Mouse (Mus musculus) embryo, embryonic 11.5 days (tissue): ENCODE data around the gene Nav2.
A peak's percentile ranks its signal among the peaks of the same experiment; 100 is the strongest.

Experiments
- DNase-seq: peaks from one replicate; pipeline ENCODE4 v3.0.0-alpha.2; 2012; ENCODE audit warnings: low read depth, low spot score

The Nav2 gene

DNA sequence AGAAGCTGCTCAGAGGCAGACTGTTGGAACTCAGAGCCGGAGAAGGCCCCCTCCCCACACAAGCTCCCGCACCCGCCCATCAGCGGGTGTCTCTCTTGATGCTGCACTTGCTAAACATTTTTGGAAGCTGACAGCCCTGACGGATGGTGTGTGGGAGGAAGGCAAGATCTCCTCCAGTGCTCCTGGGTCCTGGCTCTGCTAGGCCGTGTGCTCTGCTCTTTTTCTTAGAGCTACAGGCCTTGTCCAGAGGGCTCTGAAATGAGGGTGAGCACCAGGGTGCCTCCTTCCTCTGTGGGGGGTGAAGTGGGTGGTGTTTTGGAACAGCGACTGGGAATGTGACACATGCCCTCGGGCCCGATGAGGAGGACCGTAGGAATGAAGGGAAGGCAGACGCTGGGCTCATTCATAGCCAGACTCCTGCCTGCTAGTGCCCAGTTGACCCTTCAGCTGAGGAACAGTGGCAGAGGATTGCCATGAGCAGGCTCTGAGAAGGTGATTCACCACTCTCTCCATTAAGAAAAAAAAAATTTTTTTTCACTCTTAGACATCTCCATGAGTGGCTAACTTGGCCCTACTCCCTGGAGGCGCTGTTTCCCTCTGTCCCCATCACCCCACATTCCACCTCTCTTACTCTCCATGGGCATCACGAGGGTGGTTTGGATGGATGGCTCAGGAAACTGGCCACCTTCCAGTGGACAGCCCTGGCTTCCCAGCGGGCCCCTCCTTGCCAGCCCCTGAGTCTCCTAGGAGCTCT lies 340.0 kb downstream of the Nav2 start:
- DNase-seq, result no peak

DNA sequence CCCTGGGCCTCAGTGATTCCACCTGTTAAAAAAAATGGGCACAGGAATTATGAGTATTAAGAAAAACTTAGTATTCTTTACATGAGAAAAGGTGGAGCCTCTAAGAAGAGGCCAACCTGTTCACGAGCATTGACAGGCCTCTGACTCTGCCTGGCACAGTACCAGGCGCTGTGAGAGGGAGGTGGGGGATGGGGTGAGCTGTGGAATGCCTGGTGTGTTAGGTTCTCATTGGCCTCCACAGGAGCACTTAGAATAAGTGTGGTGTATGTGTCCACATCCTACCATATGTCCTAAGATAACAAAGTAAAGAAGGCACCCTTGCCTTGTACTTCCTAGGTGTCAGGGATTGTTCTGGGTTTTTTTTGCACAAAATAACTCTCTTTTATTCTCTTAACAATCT lies 340.9 kb downstream of the Nav2 start:
- no peak for DNase-seq

- peak; percentile 74 for DNase-seq
Observed at GRCm38 (mm10) chr7:49249996-49250395, 341.5 kb downstream of the Nav2 start.

GRCm38 (mm10) chr7:49250581-49251307 lies 342.2 kb downstream of the Nav2 start:
- DNase-seq, result no peak

DNA sequence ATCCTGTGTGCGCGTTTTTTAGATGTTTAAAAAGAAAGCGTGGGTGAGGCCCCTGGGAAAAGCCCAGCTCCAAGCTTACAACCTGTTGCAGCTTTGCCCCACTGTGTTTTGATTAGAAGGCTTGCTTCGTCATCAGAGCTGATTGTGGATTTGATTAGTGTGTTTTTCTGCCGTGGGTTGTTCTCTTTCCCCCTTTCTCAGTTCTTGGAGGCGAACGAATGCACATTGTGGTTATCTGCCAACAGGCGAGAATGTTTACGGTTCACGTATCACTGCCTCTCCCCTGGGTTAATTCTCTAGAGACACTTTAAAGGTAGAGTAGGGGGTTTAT lies 342.8 kb downstream of the Nav2 start:
- DNase-seq, result no peak

DNA sequence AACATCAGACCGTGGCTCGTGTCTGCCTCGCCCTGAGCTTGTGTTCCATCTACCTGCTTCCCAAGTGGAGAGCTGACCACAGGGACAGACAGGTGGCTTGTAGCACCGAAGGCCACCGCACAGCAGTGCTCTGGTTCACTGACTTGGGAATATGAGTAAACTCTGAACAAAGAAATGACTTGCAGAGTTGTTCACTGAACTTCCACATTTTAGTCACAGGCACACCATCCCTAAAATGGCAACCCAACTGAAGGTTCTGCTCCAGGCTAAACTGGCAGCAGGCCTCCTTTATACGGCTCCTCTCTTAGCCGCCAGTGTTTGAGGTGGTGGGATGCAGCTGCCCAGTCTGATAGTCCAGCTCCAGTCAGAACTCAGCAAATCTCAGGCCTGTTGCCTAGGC lies 343.9 kb downstream of the Nav2 start:
- no peak for DNase-seq

DNA sequence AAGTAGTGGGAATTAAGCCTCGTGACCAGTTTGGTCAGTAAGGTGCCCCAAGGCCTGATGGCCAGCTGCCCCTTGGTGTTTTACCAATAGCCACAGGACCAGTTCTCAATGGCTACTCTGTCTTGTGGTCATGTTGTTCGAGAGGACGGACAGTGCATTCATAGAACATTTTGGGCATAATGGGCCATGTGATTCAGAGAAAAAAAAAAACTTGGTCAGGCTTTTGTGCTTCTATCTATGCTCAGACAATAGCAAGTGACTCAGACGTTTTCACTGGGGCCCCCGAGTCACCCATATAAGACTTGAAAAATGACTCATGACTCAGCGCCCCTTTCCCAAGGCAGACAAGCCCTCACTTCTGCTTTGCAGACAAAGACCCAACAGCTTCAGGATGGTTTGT lies 344.4 kb downstream of the Nav2 start:
- DNase-seq, result no peak

DNA sequence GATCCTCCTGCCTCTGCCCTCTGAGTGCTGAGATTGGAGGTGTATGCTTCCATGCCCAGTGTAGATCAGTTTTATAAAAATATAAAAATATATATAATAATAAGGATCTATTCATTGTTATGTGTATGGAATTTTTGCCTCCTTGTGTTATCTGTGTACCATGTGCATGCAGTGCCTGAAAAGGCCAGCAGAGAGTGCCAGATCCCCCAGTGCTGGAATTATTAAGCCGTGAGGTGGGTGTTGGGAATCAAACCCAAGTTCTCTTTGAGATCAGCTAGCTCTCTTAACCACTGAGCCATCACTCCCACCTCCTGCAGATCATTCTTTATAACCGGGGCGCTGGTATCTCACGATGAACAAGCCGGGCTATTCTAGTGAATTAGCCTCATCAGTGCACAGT lies 346.5 kb downstream of the Nav2 start:
- no peak for DNase-seq

DNA sequence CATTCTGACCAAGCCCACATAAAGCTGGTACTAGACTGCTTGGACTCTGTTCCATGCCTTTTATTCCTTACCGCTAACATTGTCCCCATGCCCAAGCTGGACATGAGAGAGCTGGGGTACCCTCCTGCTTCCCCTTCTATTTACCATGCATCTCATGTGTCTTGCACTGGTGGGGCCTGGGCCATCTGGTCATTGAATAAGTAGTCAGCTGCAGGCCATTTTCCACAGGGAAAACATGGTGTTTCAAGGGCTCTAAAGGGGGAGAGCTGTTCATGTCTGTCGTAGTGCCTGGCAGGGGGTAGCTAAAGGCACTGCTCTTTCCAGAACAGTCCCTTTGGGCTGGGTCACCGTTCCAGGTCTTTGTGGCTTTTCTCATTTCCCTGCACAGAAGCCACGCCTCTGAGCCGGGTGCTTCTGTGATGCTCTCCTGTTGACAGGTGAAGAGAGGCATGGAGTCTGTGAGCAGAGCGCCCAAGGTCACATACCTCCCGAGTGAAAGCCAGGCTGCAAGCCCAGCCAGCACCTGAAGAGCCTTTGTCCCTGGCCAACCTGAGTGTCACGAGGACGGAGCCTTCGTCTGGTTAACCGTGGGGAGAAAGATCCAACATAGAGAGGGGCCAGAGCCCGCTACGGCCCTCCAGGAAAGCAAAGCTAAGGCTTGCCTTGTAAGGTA lies 348.9 kb downstream of the Nav2 start:
- DNase-seq, result no peak

GRCm38 (mm10) chr7:49258088-49258487 lies 349.6 kb downstream of the Nav2 start:
- DNase-seq, result no peak

DNA sequence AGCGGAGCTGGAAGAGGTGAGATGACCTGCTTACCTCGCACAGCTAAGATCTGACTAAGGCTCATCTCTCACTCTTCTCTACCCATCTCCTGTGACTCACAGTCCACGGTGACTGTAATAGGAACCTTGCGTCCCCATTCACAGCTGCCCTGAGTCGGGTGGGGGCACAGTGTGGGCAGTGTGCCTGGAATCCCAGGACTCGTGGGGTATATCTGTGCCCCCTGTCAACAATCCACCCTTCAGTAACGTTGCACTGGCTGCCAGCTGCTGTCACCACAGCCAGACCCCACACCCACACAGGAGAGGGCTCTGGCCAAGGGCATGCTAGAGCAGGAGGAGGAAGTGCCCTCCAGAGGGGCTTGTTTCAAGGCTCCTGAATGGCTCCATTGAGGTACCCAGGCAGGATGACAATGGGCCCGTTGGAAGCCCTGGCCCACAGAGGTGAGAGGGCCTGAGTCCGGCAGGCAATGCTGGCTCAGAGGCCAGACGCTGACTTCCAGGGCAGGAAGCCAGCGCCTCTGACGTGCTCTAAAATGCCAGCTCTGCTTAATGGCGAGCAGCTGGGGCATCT lies 353.5 kb downstream of the Nav2 start:
- no peak for DNase-seq

GRCm38 (mm10) chr7:49266422-49266821 lies 357.9 kb downstream of the Nav2 start:
- no peak for DNase-seq

DNA sequence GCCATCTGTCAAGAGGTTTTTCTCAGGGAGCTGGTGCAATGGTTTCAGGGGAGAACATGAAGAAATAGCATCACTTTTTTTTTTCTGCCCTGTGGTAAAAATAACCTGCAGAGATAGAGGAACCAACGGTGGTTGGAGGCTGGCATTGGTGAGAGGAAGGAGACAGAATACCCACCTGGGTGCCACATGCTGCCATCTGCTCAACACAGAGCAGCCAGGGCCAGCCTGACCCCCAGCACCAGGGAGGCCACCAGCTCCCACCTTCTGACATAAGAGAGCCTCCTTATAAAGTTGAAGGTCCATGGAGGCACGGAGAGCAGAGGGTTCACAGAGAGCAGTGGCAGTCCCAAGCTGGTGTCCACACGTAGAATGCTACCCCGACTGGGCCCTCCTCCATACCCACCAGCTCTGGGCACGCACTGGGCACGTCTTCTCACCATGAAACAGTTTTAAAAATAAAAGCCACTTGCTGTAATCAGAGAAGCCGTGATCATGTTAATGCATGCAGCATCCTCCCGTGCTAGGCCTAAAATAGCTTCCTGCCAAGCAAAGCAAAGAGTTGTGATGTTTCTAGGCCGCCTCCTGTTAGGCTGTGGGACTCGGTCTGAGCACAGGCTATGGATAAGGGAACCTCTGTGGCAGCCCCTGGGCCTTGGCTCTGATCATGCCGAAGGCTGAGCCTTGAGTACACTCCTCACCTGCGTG lies 359.3 kb downstream of the Nav2 start:
- DNase-seq, result no peak

- no peak for DNase-seq
Observed at GRCm38 (mm10) chr7:49268401-49268921, 359.9 kb downstream of the Nav2 start.

DNA sequence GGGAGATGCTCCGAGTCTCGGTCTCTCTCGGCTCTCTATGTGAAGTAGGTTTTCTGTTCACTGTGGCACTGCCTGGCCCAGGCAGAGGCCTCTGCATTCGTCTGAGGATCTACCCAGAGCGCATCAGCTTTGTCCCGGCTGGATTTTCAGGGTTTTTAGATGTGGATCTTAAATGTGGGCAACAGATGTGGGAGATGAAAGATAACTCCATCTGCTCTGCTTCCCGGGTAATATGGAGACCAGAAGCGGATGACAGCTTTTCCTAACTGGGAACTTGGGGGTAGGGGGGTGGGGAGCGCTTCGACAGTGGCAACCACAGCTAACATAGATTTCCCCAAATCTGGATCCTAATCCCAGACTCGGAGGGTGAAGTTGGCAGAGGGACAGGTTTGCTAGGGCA lies 362.3 kb downstream of the Nav2 start:
- no peak for DNase-seq

DNA sequence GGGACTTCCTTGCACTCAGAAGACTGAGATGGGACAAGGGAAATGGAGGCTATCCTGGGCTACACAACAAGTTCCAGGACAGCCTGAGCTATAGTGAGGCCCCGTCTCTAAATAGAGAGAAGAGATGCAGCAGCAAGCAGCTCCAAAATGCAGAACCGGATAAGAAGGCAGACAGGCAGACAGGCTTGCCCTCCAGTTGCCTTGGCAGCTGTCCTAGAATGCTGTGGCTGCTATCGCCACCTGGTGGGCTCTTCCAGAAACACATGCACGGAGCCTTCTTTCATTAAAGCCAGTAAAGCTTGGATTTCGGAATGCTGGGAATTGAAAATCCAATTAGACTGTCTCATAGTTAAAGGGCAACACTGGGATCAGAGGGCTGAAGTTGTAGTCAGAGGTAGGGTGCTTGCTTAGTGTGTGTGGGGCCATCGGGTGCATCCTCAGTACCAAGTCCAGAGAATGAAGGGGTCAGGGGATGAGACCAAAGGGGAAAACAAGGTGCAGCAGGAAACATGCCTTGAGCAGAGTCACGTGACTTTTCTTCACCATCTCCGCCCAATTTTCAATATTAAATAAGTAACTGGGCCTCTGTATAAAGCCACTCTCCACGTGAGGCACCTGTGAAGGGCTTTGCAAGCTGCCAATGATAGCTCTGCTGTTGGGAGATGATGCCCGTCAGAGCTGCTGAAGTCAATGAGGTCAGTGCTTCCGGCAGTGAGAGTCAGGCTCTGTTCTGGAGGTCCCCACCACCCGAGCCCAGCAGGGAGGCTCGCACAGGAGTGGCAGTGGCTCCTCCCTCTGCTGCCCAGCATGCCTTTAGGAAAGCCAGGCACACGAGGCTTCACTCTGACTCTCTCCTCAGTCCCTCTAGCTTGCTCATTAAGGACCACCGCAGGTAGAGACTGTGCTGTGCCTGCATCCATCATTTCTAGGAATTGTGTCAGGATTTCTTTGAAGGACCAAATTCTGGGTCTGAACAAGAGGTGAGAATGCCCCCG lies 364.2 kb downstream of the Nav2 start:
- peak; percentile 61 for DNase-seq

DNA sequence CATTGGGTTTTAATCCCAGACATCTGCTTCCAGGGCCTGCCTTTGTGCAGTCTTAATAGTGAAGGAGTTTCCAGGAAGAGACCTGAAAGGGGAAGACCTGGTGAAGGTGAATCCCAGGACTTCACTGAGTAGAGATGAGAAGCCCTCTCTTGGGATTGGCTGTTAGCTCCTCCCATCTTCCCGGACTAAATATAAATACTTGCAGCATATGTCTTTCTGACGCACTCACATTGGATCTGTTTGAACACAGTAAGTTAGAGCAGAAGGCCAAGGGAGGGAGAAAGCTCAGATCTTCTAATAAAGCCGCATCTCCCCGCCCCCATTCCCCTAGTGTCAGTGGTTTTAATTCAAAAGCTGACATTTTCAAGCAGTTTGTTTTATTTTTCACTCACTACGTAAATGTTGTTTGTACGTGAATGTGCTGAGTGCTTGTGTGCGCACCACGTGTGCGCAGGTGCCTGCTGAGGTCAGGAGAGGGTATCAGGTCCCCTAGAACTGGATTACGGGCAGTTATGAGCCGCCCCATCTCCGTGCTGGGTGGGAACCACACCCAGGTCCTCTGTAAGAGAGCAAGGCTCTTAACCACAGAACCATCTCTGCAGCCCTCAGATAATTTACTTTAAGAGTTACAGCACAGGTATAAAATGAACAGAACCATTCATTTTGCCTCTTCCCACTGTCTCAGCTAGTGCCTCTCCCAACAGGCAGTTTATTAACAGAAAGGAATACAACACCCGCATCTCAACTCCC lies 365.6 kb downstream of the Nav2 start:
- no peak for DNase-seq

DNA sequence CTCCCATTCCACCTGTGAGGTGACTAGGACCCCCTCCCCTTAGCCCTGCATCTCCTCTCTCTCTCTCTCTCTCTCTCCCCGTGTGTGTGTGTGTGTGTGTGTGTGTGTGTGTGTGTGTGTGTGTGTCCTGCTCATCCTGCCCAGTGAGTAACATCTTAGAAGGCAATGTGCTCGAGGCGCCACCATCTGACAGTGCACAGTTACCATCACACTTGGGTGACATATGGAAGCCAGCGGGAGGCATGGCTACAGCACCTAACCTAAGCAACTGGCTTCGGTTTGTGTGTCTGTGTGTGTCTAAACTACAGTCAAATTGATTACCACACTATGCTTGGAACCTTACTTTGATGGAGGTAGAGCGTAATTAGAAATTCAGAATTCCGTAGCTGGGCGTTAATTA lies 366.2 kb downstream of the Nav2 start:
- DNase-seq, result no peak

GRCm38 (mm10) chr7:49276163-49276562 lies 367.6 kb downstream of the Nav2 start:
- DNase-seq, result no peak

DNA sequence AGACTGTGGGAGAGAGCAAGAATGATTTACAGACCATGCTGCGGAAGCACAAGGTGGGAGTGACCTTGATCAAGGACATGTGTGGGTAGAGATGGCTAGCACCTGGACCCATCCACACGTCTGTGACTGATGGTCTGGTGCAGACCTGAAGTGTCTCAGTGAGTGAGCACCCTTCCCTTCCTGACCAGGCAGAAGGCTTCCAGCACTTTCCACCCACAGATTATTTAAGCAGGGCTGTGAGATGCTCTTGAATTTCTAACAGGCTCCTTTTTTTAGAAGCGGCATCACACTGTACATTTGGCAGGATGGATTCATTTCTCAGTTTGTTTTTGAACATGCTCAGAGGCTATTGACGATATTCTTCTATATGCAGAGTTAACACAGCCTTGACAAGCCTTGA lies 369.2 kb downstream of the Nav2 start:
- DNase-seq, result no peak
